ENCODE assay signal across 9 mouse cellular contexts in genomic region chr5:110859013-110859650, GRCm38 (mm10). TPM values are rescaled to one million over a fixed set of nuclear protein-coding genes. Genes with fewer than 3 reads are reported as not detected.
DNase-seq lines count a peak whose midpoint lies in the region; ATAC-seq and TF ChIP-seq lines count a peak whose summit lies in the region.
"Had no signal": no experiment of that assay in that cellular context is flagged by ENCODE, and none has a peak within 500 bp of the region (broad histone marks: within the 10 kb centered on the region; RNA-seq: fewer than 3 reads in every experiment).

No protein-coding gene starts in this region.

- H3K4me3 ChIP-seq in embryonic fibroblast, embryonic 13.5 days (ENCODE audit: insufficient read depth, low read length), result no peak overlapping the region
- no peak overlapping the region for H3K4me3 ChIP-seq in midbrain, postnatal 0 days (ENCODE audit: low read depth, low read length)
- H3K4me3 ChIP-seq in thymus, adult 2 months (ENCODE audit: control insufficient read depth, insufficient read depth, low read length), result no peak overlapping the region
- H3K4me3 ChIP-seq: liver, embryonic 13.5 days had no signal

- no peaks in the 10 kb centered on the region for H3K9me3 ChIP-seq in midbrain, postnatal 0 days (ENCODE audit: low read length)
- H3K9me3 ChIP-seq: liver, embryonic 13.5 days had no signal

- ATAC-seq in midbrain, postnatal 0 days (ENCODE audit: low FRiP score), result peak; percentile 76; the same call in 1 of the 2 replicates

- H3K9ac ChIP-seq in midbrain, postnatal 0 days (replicated peaks; ENCODE audit: low read length, poor library complexity, severe bottlenecking), result no peak overlapping the region
- H3K9ac ChIP-seq: liver, embryonic 13.5 days had no signal

- TF ChIP-seq CTCF in embryonic fibroblast, embryonic 13.5 days (IDR thresholded peaks at IDR 0.05; ENCODE audit: borderline replicate concordance, insufficient read depth, low read length), result no peak
- no peak for TF ChIP-seq CTCF in midbrain, postnatal 0 days (IDR thresholded peaks at IDR 0.05)
- no peak for TF ChIP-seq CTCF in thymus, adult 2 months (IDR thresholded peaks at IDR 0.05; ENCODE audit: borderline replicate concordance, control insufficient read depth, extremely low read depth, insufficient read depth, low read length, poor library complexity)

- no peaks in the 10 kb centered on the region for H3K36me3 ChIP-seq in midbrain, postnatal 0 days (ENCODE audit: insufficient read depth, low read length)
- H3K36me3 ChIP-seq in thymus, adult 2 months (ENCODE audit: control insufficient read depth, insufficient read depth, low read length), result peaks cover 10% of the 10 kb centered on the region; the same call in 1 of the 2 replicates

- 50% methylated on average over 13 of the region's 13 CpGs for WGBS in midbrain, postnatal 0 days
- 79% methylated on average over 13 of the region's 13 CpGs for whole genome bisulfite sequencing in thymus, adult 2 months

- 0 out of 2 replicates have a peak overlapping the region, but pooled peaks have one; percentile 13 for H3K4me2 ChIP-seq in midbrain, postnatal 0 days (ENCODE audit: low read depth, low read length, poor library complexity, severe bottlenecking)
- H3K4me2 ChIP-seq: liver, embryonic 13.5 days had no signal

- peak; percentile 20 to 49 for DNase-seq in urinary bladder, adult 18-20 months (ENCODE audit: low spot score in 2 of 2)
- DNase-seq in urinary bladder, postnatal 10 days (ENCODE audit: low spot score), result no peak
- peak; percentile 81 for DNase-seq in heart, postnatal 10 days
- DNase-seq in kidney, postnatal 14 days, result peak; percentile 85
- peak; percentile 81 for DNase-seq in midbrain, postnatal 0 days (ENCODE audit: low spot score)
- no peak for DNase-seq in thymus, adult 2 months
- no peak for DNase-seq in retina, embryonic 14.5 days (ENCODE audit: low spot score)
- DNase-seq: liver, embryonic 13.5 days had no signal

- no peak for TF ChIP-seq POLR2A in embryonic fibroblast, embryonic 13.5 days (IDR thresholded peaks at IDR 0.05; ENCODE audit: low read depth, low read length)
- TF ChIP-seq POLR2A in thymus, adult 2 months (IDR thresholded peaks at IDR 0.05; ENCODE audit: control insufficient read depth, extremely low read depth, insufficient read depth, low read length, poor library complexity), result no peak

- peak overlapping the region; percentile 60 for H3K27ac ChIP-seq in embryonic fibroblast, embryonic 13.5 days (ENCODE audit: insufficient read depth, low read length)
- peak overlapping the region; percentile 65 for H3K27ac ChIP-seq in midbrain, postnatal 0 days (ENCODE audit: low read depth, low read length)
- no peak overlapping the region for H3K27ac ChIP-seq in thymus, adult 2 months (ENCODE audit: control insufficient read depth, insufficient read depth, low read length)
- H3K27ac ChIP-seq: liver, embryonic 13.5 days had no signal

- intact Hi-C loops in heart, postnatal 10 days (cut with DNase I), result no loop called here

- H3K27me3 ChIP-seq in midbrain, postnatal 0 days (ENCODE audit: insufficient read depth, low read length), result no peaks in the 10 kb centered on the region
- no peaks in the 10 kb centered on the region for H3K27me3 ChIP-seq in thymus, adult 2 months (ENCODE audit: control insufficient read depth, insufficient read depth, low read length)
- H3K27me3 ChIP-seq: liver, embryonic 13.5 days had no signal

- peaks cover 11% of the 10 kb centered on the region; the same call in 1 of the 2 replicates for H3K4me1 ChIP-seq in embryonic fibroblast, embryonic 13.5 days (ENCODE audit: control insufficient read depth, insufficient read depth, low read length)
- H3K4me1 ChIP-seq in midbrain, postnatal 0 days (ENCODE audit: insufficient read depth, low read length), result no peaks in the 10 kb centered on the region
- no peaks in the 10 kb centered on the region for H3K4me1 ChIP-seq in thymus, adult 2 months (replicated peaks; ENCODE audit: control insufficient read depth, insufficient read depth, low read length)
- H3K4me1 ChIP-seq: liver, embryonic 13.5 days had no signal

RNA-seq across cellular contexts. Expression of gene Chek2, which starts 19.4 kb away (rescaled TPM):
- polyA plus RNA-seq in embryonic fibroblast, embryonic 13.5 days (2011; ENCODE audit: insufficient read length, low read depth, missing spikeins), result 16.3 and 23.9 TPM in 2 replicates
- total RNA-seq in heart, postnatal 10 days (2021), result 1 to 10 TPM; 5.7 to 7.0 TPM
- 3.2 and 27.2 TPM in 2 replicates for total RNA-seq in midbrain, postnatal 0 days (2014; rRNA removed)
- polyA plus RNA-seq in midbrain, postnatal 0 days (2015; fragmentation: Nextera tagmentation; extraction: Ambion mirVana), result 1.9 and 2.6 TPM in 2 replicates
- 16.1 and 16.3 TPM in 2 replicates for polyA plus RNA-seq in thymus, adult 2 months (2012; rRNA removed)

RNA-seq across cellular contexts. Expression of gene Hscb, which starts 19.6 kb away (rescaled TPM):
- 29.3 and 36.1 TPM in 2 replicates for polyA plus RNA-seq in embryonic fibroblast, embryonic 13.5 days (2011; ENCODE audit: insufficient read length, low read depth, missing spikeins)
- total RNA-seq in heart, postnatal 10 days (2021), result 10 to 100 TPM; 13.7 to 18.9 TPM
- total RNA-seq in midbrain, postnatal 0 days (2014; rRNA removed), result 9.6 and 13.4 TPM in 2 replicates
- 9.2 and 9.8 TPM in 2 replicates for polyA plus RNA-seq in midbrain, postnatal 0 days (2015; fragmentation: Nextera tagmentation; extraction: Ambion mirVana)
- 20.6 and 23.1 TPM in 2 replicates for polyA plus RNA-seq in thymus, adult 2 months (2012; rRNA removed)

RNA-seq across cellular contexts. Expression of gene Ttc28, which starts 20.5 kb away (rescaled TPM):
- 34.4 and 35.0 TPM in 2 replicates for polyA plus RNA-seq in embryonic fibroblast, embryonic 13.5 days (2011; ENCODE audit: insufficient read length, low read depth, missing spikeins)
- total RNA-seq in heart, postnatal 10 days (2021), result 10 to 100 TPM; 26.7 to 29.3 TPM
- total RNA-seq in midbrain, postnatal 0 days (2014; rRNA removed), result 45.2 and 53.1 TPM in 2 replicates
- 8.9 and 10.6 TPM in 2 replicates for polyA plus RNA-seq in midbrain, postnatal 0 days (2015; fragmentation: Nextera tagmentation; extraction: Ambion mirVana)
- polyA plus RNA-seq in thymus, adult 2 months (2012; rRNA removed), result 4.8 and 5.8 TPM in 2 replicates

RNA-seq across cellular contexts. Expression of gene Ulk1, which starts 49.2 kb away (rescaled TPM):
- polyA plus RNA-seq in embryonic fibroblast, embryonic 13.5 days (2011; ENCODE audit: insufficient read length, low read depth, missing spikeins), result 22.3 and 23.1 TPM in 2 replicates
- total RNA-seq in heart, postnatal 10 days (2021), result 10 to 100 TPM; 70.5 to 75.6 TPM
- total RNA-seq in midbrain, postnatal 0 days (2014; rRNA removed), result 69.8 and 75.4 TPM in 2 replicates
- 17.8 and 21.1 TPM in 2 replicates for polyA plus RNA-seq in midbrain, postnatal 0 days (2015; fragmentation: Nextera tagmentation; extraction: Ambion mirVana)
- polyA plus RNA-seq in thymus, adult 2 months (2012; rRNA removed), result 130 and 136 TPM in 2 replicates

Comparison
In these comparisons a context has a peak if more than half of its experiments do, and no peak if none do; other contexts are left out.
1. DNase-seq: peak in urinary bladder, adult 18-20 months (2 of 2), heart, postnatal 10 days (2 of 2), kidney, postnatal 14 days (single experiment) and midbrain, postnatal 0 days (single experiment); none in urinary bladder, postnatal 10 days (single experiment), thymus, adult 2 months (single experiment) and retina, embryonic 14.5 days (single experiment).